Mouse (Mus musculus) lung, postnatal 0 days (tissue): ENCODE measurements around the gene Babam2.

Experiments
- CTCF ChIP-seq: IDR thresholded peaks from 2 replicates; pipeline ENCODE4 v1.5.1; 2016; ENCODE audit warnings: antibody characterized with exemption, mild to moderate bottlenecking
- EP300 ChIP-seq: IDR thresholded peaks from 2 replicates; pipeline ENCODE4 v1.6.1; 2016; ENCODE audit warnings: antibody characterized with exemption, mild to moderate bottlenecking, control low read depth

- TF ChIP-seq CTCF, result no peak
- TF ChIP-seq EP300, result no peak
Measured at GRCm38 (mm10) chr5:31754634-31755033, 57.1 kb downstream of the Babam2 start.
